Mouse (Mus musculus) kidney, adult 9 months (tissue): ENCODE measurements around the gene Tc2n.

ENCODE experiments used
- DNase-seq: peaks from one replicate; pipeline ENCODE4 v3.0.0; 2022

The Tc2n gene

DNA sequence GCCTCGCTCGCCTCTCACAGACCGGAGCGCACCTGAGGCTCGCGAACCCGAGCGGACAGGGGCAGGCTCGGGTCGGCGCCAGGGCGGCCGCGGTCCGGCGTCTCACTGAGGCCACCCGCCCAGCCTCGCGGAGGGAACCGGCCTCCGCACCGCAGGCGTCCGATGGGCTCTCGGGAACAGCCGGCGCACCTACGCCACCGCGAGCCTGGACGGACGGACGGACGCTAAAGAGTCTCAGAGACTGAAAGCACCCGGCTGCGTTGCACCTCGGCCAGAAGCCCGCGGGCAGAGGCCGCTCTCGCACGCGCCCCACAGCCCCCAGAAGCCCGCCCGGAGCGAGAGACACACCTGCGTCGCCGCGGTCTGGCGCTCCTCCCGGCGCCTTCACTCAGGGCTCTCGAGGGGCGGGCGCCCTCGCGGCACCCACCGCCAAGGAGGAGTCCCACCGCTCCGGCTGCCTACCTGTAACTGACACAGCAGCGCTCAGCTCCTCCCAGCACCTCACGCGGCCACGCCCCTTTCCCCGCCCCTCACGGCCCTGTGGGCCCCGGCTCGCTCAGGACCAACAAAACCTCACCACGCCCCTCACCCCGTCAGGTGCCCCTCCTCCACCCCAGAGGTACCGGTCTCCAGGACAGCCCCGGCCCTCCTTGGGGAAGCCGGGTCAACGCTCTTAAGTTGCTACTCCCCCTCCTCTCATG lies at the start of gene Tc2n:
Gene Tc2n, minus strand, starts transcription at position 470 of the 701 bp plus-strand sequence.
- DNase-seq, result peak; percentile 95

DNA sequence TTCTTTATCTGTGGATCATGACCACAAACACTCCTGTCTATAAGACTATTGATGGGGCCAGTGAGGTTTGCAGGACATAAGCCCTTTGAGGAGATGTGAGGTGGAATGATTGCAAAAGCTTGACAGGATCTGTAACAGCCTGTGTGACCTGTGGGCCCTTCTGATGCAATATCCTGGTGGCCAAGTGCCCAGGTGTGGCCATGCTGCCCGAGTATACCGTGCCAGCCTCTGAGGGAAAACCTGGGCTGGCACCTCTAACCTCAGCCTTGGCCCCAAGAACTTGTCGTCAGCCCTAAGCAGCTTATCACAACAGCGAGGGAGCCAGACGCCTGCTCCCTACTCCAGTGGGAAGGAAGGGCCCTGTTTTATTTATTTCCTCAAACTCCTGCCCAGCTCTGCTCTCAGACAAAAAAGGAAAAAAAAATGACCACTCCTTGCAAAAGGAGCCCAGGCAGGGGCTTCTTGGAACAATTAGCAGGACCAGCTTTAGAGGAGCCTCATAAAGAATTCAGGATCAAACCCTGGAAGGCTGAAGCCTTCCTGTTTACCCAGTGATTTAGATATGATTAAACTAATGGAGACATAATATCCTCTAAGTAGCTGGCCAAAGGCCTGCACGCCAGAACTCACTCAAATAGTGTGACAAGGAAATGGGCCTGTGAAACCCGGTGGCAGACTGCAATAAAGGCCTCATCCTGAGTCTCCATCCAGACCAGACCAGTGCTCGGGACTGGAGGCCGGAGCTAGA lies 49.2 kb upstream of the Tc2n start:
- DNase-seq, result no peak

DNA sequence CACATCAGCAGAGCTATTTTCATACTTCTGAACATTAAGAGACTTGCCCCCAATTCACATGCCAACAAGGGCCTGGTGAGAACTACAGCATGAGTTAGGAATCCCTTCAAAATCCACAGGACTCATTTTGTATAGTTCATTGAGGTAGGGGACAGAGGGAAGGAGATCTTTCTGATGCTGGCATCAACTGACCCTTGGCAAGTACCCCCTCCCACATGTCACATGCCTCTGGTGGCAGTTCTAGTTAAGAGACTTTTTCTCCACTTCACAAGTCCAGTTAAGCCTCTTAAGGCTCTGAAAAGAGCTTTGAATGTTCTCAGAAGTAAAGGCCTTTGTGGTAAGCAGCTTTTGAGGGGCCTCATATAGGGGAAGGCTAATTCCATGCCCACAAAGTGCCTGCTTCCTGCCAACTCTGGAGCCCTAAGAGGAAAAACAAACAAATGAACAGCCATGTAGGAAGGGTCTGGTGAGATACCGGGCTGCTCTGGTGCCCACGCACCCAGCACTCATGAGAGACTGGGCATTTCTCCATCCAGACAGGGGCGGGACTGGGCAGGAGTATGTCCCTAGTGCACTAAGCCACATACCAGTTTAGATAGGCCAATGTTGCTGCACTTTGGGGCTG lies 48.0 kb upstream of the Tc2n start:
- no peak for DNase-seq

DNA sequence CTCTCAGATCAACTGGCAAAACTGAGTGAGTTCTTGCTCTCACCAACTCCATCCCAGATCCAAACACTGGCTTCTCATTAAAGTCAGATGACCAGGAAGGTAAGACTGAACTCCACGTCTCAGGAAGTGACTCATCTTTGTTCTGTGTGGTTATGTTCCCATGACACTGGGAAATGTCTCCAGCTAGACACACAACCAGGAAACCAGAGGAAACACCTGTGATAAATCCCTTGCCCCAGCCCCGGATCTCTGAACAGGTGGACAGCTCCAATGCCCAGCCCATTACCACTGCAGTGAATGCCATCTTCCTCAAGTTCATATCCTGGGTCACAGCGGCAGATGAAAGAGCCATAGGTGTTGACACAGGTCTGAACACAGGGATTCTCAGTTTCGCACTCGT lies 46.5 kb upstream of the Tc2n start:
- DNase-seq, result no peak

DNA sequence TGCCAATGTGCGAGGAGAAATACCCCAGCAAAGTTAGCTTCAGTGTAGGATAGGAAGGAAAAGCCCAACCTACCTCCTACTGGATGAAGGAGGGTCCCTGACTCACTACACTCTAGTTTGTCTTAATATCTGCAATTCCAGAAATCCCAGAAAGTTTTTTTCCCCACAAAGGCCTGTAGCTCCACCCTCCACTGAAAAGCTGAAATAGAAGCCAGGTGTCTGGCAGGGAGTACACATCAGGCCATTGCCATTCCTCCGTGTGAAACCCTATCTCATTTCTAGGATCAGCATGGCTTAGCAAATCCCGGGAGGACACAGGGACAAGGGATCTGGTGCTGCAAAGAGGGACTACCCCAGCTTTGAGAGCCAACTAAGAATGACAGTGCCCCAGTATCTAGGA lies 44.7 kb upstream of the Tc2n start:
- no peak for DNase-seq

DNA sequence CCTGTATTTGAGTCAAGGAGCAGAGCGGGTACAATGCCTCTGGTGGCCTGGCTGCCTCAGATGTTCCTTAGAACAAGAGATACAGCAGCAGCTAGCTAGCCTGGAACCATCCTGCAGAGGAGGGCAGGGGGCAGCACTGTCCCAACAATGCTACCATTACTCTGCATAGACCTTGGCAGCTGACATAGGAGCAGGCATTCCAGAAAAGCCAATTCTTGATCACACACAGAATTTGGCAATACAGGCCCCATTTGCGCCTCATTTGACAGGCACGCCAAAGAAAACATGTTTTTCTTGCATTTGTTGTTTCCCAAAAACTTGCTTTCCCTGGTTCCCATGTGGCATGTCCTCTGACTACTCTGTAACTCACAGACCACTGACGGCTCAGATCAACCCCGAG lies 43.7 kb upstream of the Tc2n start:
- no peak for DNase-seq

DNA sequence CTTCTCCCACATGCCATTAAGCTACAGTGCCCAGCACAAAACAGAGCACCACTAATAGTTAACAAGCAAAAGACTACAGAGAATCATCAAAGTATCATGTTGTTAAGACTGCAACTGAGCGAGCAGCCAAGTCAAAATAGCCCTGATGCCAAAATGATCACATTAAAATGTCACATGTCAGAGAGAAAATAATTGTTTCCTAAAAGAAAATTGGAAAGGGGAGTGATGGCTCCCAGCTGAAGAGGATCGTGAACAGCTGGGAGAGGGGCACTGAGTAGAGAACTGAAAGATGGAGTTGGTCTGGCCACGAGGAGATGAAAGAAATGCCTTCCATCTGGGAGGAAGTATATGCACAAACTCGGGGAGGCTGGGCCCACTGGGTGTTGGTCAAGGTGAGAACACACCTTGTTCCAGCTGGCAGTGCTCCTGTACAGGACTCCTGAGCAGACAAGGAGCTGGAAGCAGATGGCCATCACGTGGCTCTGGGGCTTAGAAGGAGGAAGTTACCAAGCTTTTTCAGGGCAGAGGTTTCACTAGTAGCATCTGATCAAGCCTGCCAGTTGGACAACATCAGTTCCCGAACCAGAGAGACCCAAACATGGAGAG lies 41.2 kb upstream of the Tc2n start:
- DNase-seq, result no peak

DNA sequence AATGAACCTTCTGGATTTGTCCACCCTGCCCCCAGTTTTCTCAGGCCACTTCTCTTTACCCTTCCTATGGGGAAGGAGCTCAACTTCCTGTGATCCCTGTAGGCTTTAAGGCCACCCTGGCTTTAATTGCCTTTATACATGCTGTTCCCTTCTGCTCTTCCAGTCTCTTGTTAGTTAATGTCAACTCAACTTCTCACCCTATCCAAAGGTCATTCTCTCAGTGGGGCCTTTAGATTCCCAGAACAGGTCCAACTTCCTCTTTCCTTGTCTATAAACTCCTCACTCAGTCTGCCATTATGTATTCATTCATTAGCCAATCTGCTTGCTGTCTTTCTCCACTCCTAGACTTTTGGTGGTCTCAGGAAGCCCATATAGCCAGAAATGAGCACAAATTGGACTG lies 40.4 kb upstream of the Tc2n start:
- no peak for DNase-seq

DNA sequence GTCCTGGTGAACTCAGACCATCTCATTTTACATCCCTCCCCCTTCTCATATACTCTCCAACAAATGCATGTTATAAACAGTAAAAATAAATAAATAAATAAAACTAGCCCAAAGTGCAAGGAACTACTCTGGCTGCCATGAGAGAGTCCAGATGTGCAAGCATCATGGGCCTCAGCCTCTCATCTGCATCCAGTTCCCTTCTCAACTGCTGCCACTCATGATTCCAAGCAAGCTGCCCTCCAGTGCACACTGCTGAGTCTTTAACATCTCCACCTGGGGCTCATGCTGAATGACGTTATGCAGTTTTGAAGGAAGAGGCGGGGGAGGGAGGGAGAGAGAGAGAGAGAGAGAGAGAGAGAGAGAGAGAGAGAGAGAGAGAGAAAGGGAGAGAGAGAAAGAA lies 24.1 kb upstream of the Tc2n start:
- no peak for DNase-seq

DNA sequence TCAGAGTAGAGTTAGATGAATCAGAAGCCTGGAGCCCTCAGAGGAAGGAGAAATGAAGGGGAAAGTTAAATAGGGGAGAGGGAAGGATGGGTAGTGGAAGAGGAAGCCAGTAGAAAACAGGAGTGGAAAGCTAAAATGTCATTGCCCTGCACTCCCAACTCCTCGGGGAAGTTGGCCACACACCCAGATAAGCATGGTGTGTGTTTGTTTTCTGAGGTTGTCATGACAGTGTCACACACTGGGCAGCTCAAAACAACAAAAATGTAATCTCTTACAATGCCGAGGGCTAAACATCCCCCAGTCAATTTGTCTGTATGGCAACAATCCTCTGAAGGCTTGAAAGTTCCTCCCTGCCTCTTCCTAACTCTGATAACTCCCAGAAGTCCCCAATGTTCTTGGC lies 22.2 kb upstream of the Tc2n start:
- no peak for DNase-seq

DNA sequence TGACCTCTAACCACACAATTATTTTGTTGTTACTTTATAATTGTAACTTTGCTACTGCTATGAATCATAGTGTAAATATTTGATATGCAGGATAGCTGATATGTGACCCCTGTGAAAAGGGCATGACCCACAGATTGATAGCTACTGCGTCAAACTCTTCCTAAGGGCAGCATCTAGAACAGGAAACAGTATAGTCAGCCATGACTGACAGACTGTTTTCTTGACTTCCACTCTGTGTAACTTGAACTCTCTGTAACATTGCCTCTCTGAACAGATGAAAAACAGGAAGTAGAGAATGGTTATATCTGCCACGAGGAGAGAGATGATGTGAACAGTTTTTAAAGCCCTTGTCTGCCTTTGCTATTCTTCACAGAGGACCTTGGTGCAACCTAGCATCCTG lies 21.7 kb upstream of the Tc2n start:
- peak; percentile 43 for DNase-seq

DNA sequence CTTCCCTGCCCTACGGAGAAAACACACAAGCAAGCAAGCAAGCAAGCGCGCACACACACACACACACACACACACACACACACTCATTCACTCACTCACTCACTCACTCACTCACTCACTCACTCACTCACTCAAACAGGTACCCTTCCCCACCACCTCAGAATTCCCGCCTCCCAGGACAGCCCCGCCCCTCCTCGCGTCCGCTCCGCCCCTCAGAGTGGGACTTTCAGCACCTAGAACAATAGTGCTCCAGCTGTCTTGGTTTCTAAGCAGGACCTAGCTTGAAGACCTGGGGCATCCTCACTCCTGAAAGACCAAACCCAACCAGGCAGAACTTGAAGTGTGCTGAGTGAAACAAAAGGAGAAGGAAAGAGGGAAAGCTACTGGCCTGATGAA lies 430 bp upstream of the Tc2n start:
- no peak for DNase-seq

DNA sequence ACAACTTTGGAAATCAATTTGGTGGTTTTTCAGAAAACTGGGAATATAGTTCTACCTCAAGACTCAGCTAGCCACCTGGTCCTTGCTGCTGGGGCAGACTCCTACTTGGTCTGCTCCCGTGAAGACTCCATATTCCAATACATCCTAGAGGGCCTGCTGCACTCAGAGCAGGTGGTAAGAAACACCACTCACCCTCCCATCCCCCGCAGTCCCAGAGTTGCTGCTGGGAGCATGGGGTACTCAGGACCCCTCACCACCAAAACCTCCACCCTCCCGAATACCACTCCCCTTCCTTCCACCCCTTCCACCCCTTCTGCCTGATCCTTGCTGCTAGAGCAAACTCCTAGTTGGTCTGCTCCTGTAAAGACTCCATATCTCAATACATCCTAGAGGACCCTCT lies 19.1 kb downstream of the Tc2n start:
- no peak for DNase-seq

DNA sequence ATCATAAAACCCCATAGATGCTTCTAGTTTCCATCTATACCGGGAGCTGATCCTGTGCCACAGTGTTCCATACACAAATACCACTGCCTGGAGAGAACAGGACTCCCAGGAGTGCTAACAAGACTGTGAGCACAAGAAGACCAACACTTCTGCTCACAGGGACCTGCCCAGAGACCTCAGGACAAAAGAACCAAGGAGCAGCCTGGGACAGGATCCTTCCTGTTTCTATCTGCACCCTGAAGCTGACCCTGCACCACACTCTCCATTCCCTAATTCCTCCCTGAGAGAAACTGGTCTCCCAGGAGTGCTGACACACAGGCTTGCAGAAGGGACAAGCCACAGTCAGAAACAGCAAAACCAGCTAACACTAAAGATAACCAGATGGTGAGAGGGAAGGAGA lies 21.8 kb downstream of the Tc2n start:
- no peak for DNase-seq

DNA sequence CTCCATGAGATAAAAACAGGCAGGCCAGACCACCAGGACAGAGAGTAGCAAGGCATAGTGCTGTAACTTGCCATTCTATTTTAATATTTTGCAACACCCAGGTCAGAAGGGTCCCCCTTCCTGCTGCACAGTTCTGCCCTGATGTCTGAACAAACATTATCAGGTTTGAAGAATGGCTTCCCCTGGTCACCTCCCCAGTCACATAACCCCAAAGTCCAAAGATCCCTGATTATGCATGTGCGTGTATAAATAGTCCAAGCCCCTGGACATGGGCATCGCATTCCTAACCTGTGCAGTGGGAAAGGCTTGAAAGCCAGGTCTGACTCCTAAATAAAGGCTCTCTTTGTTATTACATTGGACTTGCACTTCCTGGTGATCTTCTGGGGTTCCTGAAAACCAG lies 37.8 kb downstream of the Tc2n start:
- no peak for DNase-seq

DNA sequence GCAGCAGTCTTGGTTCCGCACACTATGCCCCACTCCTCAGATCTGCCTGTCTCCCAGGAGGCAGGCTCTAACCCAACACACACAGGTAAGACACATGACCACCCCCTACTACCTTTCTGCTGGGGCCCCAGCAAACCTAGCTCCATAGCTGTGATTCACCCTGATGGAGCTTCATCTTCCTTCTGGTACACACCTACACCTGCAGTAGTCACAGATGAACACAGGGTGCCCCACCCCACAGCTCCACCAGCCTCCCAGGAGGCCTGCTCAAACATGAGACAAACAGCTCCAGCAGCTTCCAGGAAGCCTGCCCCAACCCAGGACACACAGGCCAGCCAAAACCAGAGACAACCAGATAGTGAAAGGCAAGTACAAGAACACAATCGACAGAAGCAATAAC lies 50.8 kb downstream of the Tc2n start:
- no peak for DNase-seq

DNA sequence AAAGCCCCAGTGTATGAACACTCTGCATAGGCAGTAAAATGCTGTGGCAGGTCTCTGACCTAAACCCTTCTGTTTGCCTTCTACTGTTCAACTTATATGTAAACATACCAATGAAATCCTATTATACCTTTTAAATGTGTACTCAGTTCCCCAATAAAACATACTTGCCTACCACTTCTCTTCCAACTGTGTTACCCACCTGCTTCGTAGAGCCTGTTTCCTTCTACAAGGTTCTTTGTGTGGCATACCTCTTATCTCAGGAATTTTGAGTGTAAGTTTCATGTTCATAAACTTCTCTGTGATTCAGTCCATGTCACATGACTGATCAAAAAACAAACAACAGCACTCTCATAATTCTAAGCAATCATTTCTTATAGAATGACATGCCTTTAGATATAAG lies 85.2 kb downstream of the Tc2n start:
- no peak for DNase-seq

DNA sequence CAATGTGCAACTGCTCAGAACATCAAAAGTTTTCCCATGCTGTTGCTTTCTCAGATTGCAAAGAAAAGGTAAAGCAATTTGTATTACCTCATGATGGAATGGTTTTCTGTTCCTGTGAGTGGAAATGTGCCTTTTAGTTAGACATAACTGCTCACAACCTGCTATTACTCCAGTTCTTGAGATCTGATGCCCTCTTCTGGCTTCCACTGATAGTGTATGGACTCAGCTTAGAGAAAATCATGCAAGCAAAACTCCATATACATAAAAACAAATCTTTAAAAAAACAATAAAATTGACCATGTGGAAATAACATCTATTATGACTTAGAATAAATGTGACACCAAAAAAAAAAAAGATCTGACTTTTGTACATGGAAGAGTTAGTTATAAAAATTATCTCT lies 111.7 kb downstream of the Tc2n start:
- peak; percentile 6 for DNase-seq
